Mouse (Mus musculus) ZHBTc4 (cell line): ENCODE data around the gene Hist1h2ad.
A peak's percentile ranks its signal among the peaks of the same experiment; 100 is the strongest.

ENCODE experiments used
- DNase-seq: peaks from one replicate; pipeline ENCODE4 v3.0.0-alpha.2; 2011; ENCODE audit warnings: low read depth, low spot score

Gene Hist1h2ad

GRCm38 (mm10) chr13:23620733-23621531 lies 46.8 kb downstream of the Hist1h2ad start, which contains the start of gene Hist1h2be:
TSS of gene Hist1h2be (minus strand) at chr13:23621124.
- DNase-seq: peak; percentile 88

GRCm38 (mm10) chr13:23621532-23622174 lies 47.5 kb downstream of the Hist1h2ad start:
- peak; percentile 91 for DNase-seq

GRCm38 (mm10) chr13:23622175-23622671 lies 48.0 kb downstream of the Hist1h2ad start, which contains the start of gene Hist1h1e:
TSS of gene Hist1h1e (minus strand) at chr13:23622558.
- DNase-seq: peak; percentile 85

GRCm38 (mm10) chr13:23622861-23623450 lies 48.8 kb downstream of the Hist1h2ad start:
- no peak for DNase-seq
